Mouse (Mus musculus): ENCODE data around the gene March10.

GRCm38 (mm10) chr11:105496665-105497064 lies 40.1 kb upstream of the March10 start:
- TF ChIP-seq CTCF (IDR thresholded peaks at IDR 0.05; ENCODE audit: low read depth, low read length) (no peak), POLR2A (IDR thresholded peaks at IDR 0.05; ENCODE audit: extremely low read depth, insufficient read depth, low read length) (no peak)

Data from liver, adult 2 months (tissue).